Mouse (Mus musculus) liver, embryonic 13.5 days (tissue): ENCODE data around the gene Clstn1. TPM values are rescaled to one million over a fixed set of nuclear protein-coding genes. Genes with fewer than 3 reads are reported as not detected.

Source experiments
- ATAC-seq: fragments of 200-750 bp; cut with Nextera tagmentation; 2 replicates; pipeline ENCODE4 v1.8.0; 2017; ENCODE audit warnings: low read depth, mild to moderate bottlenecking, moderate number of reproducible peaks, moderate library complexity
- DNase-seq: peaks from one replicate; pipeline ENCODE4 v3.0.0; 2022
- H3K27ac ChIP-seq: fragments of 300-500 bp; sonication (generic); 2 replicates; pipeline ENCODE4 v1.5.1; 2015; ENCODE audit warnings: moderate library complexity, mild to moderate bottlenecking, inconsistent platforms
- H3K27me3 ChIP-seq: fragments of 300-500 bp; sonication (generic); 2 replicates; pipeline ENCODE4 v1.6.1; 2015; ENCODE audit warnings: mild to moderate bottlenecking, inconsistent platforms
- H3K36me3 ChIP-seq: fragments of 300-500 bp; sonication (generic); 2 replicates; pipeline ENCODE4 v1.6.1; 2015; ENCODE audit warnings: mild to moderate bottlenecking, inconsistent platforms
- H3K4me1 ChIP-seq: fragments of 300-500 bp; sonication (generic); replicated peaks from 2 replicates; pipeline ENCODE4 v1.6.1; 2015; ENCODE audit warnings: inconsistent platforms
- H3K4me2 ChIP-seq: fragments of 300-500 bp; sonication (generic); 2 replicates; pipeline ENCODE4 v1.6.1; 2015; ENCODE audit warnings: inconsistent platforms, mild to moderate bottlenecking, moderate library complexity
- H3K4me3 ChIP-seq: fragments of 300-500 bp; sonication (generic); replicated peaks from 2 replicates; pipeline ENCODE4 v1.5.1; 2015; ENCODE audit warnings: mild to moderate bottlenecking, inconsistent platforms
- H3K9ac ChIP-seq: fragments of 300-500 bp; sonication (generic); 2 replicates; pipeline ENCODE4 v1.6.1; 2015; ENCODE audit warnings: mild to moderate bottlenecking, inconsistent platforms
- H3K9me3 ChIP-seq: fragments of 300-500 bp; sonication (generic); replicated peaks from 2 replicates; pipeline ENCODE4 v1.6.1; 2016; ENCODE audit warnings: inconsistent platforms
- WGBS: fragments of 180-500 bp; shearing (Covaris S2); methylation state at CpG from one replicate; pipeline ENCODE4 v1.1.7; 2015; ENCODE audit not compliant: insufficient replicate concordance; 5-methylcytosine and 5-hydroxymethylcytosine counted together
- polyA plus RNA-seq: library from polyadenylated mRNA; unstranded; fragments of >200 nt; fragmentation: Nextera tagmentation; extraction: Ambion mirVana; gene quantifications from 2 replicates; pipeline ENCODE4 v1.2.1, GENCODE M21; 2015

Clstn1 gene
- polyA plus RNA-seq, 1 experiment from 2014 or later, result 2.6 TPM

DNA sequence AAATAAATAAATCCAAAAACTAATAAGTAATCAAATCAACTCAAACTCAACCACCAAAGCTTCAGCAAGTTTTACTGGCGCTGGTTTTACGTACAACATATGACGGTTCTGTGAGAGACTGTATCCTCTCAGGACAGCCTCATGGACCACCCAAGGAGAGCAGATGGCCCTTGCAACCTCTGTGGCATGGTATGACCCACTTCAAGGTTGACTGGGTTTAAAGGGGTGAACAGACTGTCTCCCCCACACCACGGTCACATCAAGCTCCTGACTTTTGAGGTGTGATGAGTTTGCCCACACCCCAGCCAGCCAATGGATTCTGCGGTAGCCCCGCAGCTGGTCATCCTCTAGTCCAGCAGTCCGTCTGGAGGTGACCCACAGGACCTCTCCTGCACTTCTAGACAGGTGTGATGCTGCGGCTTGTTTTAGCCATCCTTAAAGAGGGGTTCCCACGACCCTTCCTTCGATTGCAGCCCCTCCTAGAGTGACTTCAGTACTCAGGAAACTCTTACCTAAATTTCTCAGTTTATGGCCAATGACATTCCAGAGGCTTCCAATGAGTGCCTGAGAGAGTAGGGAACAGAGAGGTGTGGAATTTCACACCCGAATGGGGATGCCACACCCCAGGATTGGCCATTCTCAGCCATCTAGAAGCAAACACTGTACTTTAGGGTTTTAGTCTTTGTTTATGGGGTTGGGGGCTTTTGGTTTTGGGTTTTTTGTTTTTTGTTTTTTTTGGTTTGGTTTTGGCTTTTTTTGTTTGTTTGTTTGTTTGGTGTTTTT, 98.8 kb downstream of the Clstn1 start:
- Histone ChIP-seq H3K27me3 (no peaks in the 10 kb centered on the region), H3K27ac (no peak overlapping the region), H3K4me1 (peaks cover 2% of the 10 kb centered on the region; the same call in 1 of the 2 replicates), H3K36me3 (no peaks in the 10 kb centered on the region), H3K9ac (no peak overlapping the region), H3K4me3 (no peak overlapping the region), H3K4me2 (no peak overlapping the region), H3K9me3 (no peaks in the 10 kb centered on the region)
- 69% methylated on average over 11 of the region's 11 CpGs for WGBS
- ATAC-seq (no peak), DNase-seq (no peak)

DNA sequence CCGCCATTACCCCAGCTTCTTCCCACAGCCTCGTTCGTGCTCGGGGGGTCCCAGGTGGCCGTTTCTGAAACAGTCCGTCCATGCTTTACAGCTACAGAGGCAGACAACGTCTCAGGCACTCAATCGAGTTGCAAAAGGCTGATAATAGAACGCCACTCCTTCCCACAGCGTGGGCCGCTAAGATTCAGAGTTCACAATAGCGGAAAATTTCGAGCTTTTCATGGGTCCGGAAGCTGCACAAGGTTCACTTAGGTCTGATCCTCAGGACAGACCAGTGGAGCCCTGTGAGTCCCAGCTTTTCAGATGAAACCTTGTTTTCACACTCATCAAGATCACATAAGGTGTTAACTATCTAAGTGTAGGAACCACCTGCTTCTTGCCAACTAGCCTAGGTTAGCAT, 102.6 kb downstream of the Clstn1 start:
- Histone ChIP-seq H3K27me3 (no peaks in the 10 kb centered on the region), H3K36me3 (no peaks in the 10 kb centered on the region), H3K4me3 (no peak overlapping the region), H3K9me3 (no peaks in the 10 kb centered on the region), H3K4me2 (no peak overlapping the region), H3K4me1 (peaks cover 31% of the 10 kb centered on the region), H3K9ac (no peak overlapping the region), H3K27ac (no peak overlapping the region)
- ATAC-seq (no peak), DNase-seq (no peak)
- 71% methylated on average over 14 of the region's 14 CpGs for WGBS

DNA sequence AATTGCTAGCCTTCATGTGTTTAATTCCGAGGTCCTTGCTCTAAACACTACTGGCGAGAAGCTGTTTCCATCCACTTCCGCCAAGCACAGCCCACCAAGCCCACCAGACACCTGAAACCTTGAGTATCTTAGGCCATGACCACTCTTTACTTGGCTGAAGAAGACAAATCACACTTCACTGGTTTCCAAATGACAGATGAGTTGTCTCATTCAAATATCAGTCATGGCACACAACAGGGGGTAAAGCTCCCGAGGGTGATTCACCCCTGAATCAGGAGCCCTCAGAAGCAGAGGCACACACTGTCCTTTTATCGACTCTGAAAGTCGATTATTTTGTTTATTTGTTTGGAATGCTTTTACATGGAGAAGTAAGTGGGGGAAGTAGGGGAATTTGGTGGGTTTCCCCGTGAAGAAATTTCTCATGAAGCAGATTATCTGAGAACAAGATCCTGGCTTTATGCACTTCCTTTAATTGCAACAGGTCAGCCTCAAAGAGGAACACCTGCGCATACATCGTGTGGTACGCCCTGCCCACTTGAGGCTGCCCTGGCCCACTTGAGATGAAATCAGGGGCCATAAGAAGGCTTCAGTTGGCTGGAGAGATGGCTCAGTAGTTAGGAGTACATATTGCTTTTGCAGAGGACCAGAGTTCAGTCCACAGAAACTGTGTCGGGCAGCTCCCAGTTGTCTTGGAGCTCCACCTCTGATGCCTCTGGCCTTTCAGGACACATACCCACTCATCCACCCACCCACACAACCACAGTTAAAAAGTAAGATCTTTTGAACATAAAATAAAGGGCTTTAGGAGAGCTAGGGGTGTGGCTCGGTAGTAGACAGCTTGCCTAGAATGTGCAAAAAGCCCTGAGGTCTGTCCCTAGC, 103.8 kb downstream of the Clstn1 start:
- ATAC-seq, result no peak
- 62% methylated on average over 12 of the region's 12 CpGs for WGBS

DNA sequence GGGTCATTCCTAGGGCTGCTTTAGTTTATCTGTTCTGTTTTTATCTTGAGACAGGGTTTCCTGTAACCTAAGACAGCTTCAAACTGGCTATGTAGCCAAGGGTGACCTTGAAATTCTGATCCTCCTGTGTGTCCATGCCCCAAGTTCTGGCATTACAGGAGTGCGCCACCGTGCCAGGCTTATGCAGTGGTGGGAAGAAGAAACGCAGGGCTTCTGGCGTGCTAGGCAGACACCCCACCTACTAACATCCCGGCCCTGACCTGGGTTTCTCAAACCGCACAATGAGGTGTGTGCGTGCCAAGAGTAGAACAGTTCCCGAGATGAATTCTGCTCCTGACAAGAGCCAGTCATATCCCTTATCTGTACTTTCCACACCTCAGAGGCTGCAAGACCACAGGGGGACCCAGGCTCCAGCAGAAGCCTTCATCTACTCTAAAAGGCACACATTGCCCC, 104.6 kb downstream of the Clstn1 start:
- Histone ChIP-seq H3K4me1 (peaks cover 39% of the 10 kb centered on the region), H3K9me3 (no peaks in the 10 kb centered on the region), H3K4me3 (no peak overlapping the region), H3K4me2 (peak overlapping the region; percentile 32), H3K9ac (0 out of 2 replicates have a peak overlapping the region, but pooled peaks have one; percentile 4), H3K27ac (peak overlapping the region; percentile 55; the same call in 1 of the 2 replicates), H3K36me3 (no peaks in the 10 kb centered on the region), H3K27me3 (no peaks in the 10 kb centered on the region)
- WGBS, result 25% methylated on average over 8 of the region's 8 CpGs
- DNase-seq (peak; percentile 18), ATAC-seq (peak; percentile 83)

More for the DNA sequence above, 103.8 kb downstream of the Clstn1 start:
- peak overlapping the region; percentile 32 for H3K4me2 ChIP-seq
- peaks cover 31% of the 10 kb centered on the region for H3K4me1 ChIP-seq
- H3K9me3 ChIP-seq, result no peaks in the 10 kb centered on the region
- H3K9ac ChIP-seq, result no peak overlapping the region
- peak overlapping the region; percentile 55; the same call in 1 of the 2 replicates for H3K27ac ChIP-seq
- H3K36me3 ChIP-seq, result no peaks in the 10 kb centered on the region
- no peaks in the 10 kb centered on the region for H3K27me3 ChIP-seq
- DNase-seq, result no peak
- H3K4me3 ChIP-seq, result no peak overlapping the region

DNA sequence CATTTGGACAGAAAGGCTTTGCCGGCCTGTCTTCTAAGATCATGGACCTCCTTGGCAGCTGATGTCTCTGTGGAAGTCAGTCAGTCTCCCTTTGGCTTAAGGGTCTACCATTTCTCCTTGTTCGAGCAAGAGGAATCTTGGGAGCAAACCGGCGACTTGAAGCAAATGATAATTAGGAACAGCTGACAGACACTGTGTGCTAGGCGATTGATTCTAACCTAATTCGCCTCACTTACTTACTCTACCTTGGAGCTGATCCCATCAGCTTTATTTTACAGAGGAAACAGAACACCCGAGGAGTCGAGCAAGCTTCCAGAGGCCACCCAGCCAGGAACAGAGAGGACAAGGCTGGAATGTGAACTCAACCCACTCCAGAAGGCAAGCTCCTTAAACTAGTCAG, 105.1 kb downstream of the Clstn1 start:
- no peaks in the 10 kb centered on the region for H3K9me3 ChIP-seq
- DNase-seq, result no peak
- 51% methylated on average over 8 of the region's 8 CpGs for WGBS
- ATAC-seq, result no peak
- no peaks in the 10 kb centered on the region for H3K27me3 ChIP-seq
- H3K9ac ChIP-seq, result 0 out of 2 replicates have a peak overlapping the region, but pooled peaks have one; percentile 4
- H3K36me3 ChIP-seq, result no peaks in the 10 kb centered on the region
- H3K27ac ChIP-seq, result peak overlapping the region; percentile 14; the same call in 1 of the 2 replicates
- no peak overlapping the region for H3K4me3 ChIP-seq
- H3K4me1 ChIP-seq, result peaks cover 44% of the 10 kb centered on the region
- H3K4me2 ChIP-seq, result peak overlapping the region; percentile 32

DNA sequence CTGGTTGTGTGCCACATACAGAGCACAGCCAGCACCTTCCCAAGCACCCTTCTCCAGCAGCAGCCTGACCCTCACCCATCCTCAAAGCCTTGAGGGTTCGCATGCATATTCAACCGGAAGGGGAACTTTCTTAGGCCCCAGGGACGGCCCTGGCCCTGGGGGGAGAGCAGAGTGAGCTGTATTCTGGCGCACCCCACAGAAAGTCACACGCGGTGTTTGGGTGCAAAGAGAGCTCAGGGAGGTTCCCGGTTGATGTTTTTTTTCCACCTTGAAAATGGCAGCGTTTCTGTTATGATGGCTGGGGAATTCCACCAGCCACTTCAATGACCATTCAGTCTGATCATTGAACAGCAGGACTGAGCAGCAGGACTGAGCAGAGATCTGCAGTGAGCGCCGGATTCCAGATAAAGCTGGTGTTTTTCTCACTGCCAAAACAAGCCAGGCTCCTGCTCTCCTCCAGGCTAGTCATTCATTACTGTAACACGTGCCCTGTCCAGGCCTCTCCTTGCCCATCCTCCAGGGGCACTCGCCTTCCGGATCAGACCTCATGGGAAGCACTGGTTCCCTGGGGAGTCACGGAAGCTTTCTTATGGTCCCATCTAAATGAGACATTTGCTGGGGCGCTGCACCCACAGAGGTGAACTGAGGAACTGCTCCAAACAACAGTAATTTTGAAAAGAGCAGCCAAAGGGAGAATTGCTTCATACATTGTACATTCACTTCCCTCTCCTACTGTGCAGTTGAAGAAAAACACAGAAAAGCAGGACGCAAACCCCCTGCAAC, 110.1 kb downstream of the Clstn1 start:
- DNase-seq, result no peak
- ATAC-seq, result no peak
- Histone ChIP-seq H3K27ac (peak overlapping the region; percentile 43), H3K36me3 (no peaks in the 10 kb centered on the region), H3K27me3 (peaks cover 5% of the 10 kb centered on the region; the same call in 1 of the 2 replicates), H3K4me2 (peak overlapping the region; percentile 79), H3K4me1 (peaks cover 57% of the 10 kb centered on the region), H3K9ac (peak overlapping the region; percentile 43), H3K4me3 (peak overlapping the region; percentile 62), H3K9me3 (no peaks in the 10 kb centered on the region)
- 16% methylated on average over 16 of the region's 16 CpGs for WGBS

DNA sequence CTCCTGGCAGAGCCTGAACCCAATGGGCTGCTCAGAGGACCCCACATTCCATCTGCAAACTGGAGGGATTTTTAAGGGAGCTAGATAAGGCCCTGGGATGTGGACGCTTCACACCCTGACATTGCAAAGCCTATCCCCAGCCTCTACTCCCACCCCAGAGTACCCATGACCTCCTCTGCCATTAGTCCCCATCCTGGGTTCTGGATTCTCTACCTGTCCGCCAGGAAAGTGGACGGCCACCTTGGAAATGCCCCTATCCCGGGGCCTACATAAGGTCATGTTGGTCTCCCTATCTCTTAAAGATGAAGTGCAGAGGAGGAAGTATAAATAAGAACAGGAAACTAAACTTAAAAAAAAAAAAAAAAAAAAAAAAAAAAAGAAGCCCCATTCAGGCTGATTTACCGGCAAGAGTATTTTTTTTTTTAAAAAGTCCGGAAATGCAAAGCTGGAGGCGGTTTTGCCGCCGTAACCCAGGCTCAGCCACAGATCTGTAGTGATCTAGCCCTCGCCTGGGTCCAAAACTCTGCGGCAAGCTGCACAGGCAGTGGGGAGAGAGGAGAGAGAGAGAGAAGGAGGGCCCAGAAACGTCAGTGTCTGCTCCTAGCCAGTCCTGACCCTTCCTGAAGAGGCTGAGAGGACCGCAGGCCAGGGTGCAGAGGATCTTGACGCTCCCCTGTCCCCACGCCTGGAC, 111.4 kb downstream of the Clstn1 start:
- H3K36me3 ChIP-seq, result no peaks in the 10 kb centered on the region
- DNase-seq (no peak), ATAC-seq (peak; percentile 51)
- H3K4me3 ChIP-seq, result peak overlapping the region; percentile 62
- H3K27me3 ChIP-seq, result peaks cover 5% of the 10 kb centered on the region; the same call in 1 of the 2 replicates
- 8% methylated on average over 15 of the region's 15 CpGs for WGBS
- H3K4me1 ChIP-seq, result peaks cover 60% of the 10 kb centered on the region
- H3K4me2 ChIP-seq, result peak overlapping the region; percentile 79
- H3K9ac ChIP-seq, result peak overlapping the region; percentile 71
- peak overlapping the region; percentile 55 for H3K27ac ChIP-seq
- H3K9me3 ChIP-seq, result no peaks in the 10 kb centered on the region

DNA sequence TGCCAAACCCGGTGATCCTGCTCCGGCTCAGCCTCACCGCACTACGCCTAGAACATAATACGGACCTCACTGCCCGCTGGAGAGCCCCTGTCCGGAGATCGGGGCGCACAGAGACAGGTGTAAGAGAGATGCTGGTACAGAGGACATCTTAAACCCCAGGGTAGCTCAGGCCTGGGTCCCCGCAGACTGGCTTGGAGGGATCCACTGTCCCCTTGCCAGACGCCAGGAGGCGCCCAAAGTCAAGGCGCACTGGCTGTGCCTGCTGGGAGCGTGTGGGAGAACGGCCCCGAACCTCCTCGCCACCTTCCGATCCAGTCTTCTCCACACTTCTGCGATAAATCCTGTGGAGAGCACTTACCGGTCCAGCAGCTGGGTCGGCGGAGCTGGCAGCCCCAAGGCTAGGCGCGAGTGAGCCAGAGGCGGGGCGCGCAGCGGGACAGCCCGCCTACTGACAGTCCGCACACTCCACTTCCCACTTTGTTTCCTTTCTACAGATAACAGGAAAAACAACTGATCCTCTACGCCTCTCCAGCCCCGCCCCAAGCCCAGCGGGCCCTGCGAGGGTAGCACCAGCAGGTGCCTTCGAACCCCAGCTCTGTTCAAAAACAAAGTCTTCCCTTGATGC, 112.0 kb downstream of the Clstn1 start:
- peak overlapping the region; percentile 55 for H3K27ac ChIP-seq
- H3K9me3 ChIP-seq, result no peaks in the 10 kb centered on the region
- H3K36me3 ChIP-seq, result no peaks in the 10 kb centered on the region
- peaks cover 5% of the 10 kb centered on the region; the same call in 1 of the 2 replicates for H3K27me3 ChIP-seq
- ATAC-seq (peak; percentile 79), DNase-seq (peak; percentile 56)
- H3K4me1 ChIP-seq, result peaks cover 57% of the 10 kb centered on the region
- peak overlapping the region; percentile 62 for H3K4me3 ChIP-seq
- WGBS, result under 1% methylated on average over 35 of the region's 35 CpGs
- H3K9ac ChIP-seq, result peak overlapping the region; percentile 71
- H3K4me2 ChIP-seq, result peak overlapping the region; percentile 79
